Mouse (Mus musculus) kidney, postnatal 14 days (tissue): ENCODE measurements around the gene Gm45808.
"Not testable (repeated sequence)": the region's sequence is repeated elsewhere in the genome, so short reads cannot be mapped to it uniquely, and the experiment has no call there.

Source experiments
- DNase-seq: peaks from one replicate; pipeline ENCODE4 v3.0.0; 2022; ENCODE audit warnings: mixed read lengths

The Gm45808 gene

DNA sequence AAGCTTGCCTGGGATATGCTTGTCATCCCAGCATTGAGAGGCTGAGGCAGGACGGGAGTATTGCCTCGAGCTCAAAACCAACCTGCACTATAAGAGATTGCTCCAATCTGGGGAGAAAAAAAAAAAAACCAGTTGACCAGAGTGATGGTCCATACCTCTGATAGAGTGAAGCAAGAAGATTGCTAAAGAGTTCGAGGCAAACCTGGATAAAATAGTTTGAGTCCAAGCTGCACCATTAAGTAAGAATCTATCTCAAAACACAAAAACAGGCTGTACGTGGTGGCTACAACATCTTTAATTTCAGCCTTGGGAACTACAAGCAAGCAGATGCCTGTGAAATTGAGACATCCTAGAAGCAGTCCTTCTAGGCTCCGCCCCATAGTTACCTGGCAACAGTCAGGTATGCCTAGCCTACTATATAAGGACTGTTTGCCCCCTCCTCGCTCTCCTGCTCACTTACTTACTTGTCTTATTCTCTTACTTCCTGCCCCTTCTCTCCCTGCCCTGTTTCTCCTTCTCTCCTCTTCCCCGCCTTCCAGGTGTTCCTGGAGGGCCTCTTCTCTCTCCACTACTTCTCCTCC lies 19.4 kb downstream of the Gm45808 start:
- no peak for DNase-seq

GRCm38 (mm10) chr7:45466283-45467089 lies 20.1 kb downstream of the Gm45808 start, which contains the start of gene Bax:
Gene Bax (minus strand): TSS chr7:45466898.
- DNase-seq, result peak; percentile 97

DNA sequence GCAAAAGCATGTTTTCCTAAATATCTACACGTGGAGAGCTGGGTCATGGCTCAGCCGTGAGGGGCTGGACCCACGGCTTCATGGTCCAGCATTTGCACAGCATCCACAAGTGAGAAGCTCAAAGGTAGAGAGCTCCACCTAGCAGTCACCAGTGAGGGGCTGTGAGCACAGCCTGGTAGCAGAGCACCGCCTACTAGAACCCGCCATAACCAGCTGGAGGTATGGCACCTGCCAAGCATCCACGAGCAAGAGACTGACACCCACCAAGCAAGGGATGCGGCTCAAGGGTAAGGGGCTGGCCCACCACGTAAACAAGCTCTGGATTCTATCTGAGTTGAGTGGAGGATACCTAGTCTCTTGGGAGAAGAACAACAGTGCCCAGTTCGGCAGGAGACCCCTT lies 21.1 kb downstream of the Gm45808 start:
- DNase-seq, result peak; percentile 49

DNA sequence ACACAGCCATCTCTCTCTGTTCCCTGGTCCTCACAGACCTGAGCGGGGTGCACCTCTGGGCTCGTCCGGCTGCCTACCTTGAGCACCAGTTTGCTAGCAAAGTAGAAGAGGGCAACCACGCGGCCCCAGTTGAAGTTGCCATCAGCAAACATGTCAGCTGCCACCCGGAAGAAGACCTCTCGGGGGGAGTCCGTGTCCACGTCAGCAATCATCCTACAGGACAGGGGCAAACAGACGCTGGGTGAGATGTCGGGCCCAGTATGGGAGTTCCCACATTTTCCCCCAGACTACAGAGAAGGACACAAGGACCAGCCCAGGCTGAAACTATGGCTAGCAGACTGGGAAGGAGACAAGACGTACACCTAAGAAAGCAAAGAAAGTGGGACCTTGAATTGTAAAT lies 21.5 kb downstream of the Gm45808 start:
- no peak for DNase-seq

DNA sequence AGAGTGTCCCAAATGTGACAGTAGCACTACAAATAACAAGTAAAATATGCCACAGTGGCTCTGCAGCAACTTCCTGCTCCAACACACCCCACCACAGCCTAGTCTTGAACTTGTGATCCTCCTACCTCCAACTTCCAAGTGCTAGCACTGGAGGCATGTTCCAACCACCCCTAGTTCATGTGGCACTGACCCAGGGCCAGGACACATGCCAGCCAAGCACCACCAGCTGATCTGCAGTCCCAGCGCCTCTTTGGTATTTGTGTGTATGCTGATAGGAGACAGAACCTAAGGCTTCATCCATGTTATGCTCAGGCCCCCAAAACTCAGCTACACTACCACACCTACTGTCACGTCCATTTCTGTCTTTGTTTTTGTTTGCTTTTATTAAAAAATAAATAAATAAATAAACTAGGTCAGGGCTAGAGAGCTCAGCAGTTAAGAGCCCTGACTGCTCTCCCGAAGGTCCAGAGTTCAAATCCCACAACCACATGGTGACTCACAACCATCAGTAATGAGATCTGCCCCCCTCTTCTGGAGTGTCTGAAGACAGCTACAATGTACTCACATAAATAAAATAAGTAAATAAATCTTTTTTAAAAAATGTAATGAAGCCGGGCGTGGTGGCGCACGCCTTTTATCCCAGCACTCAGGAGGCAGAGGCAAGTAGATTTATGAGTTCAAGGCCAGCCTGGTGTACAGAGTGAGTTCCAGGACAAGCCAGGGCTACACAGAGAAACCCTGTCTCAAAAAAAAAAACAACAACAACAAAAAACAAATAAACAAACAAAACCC lies 22.4 kb downstream of the Gm45808 start:
- DNase-seq, result no peak

GRCm38 (mm10) chr7:45462868-45463267 lies 23.7 kb downstream of the Gm45808 start:
- not testable (repeated sequence) for DNase-seq

GRCm38 (mm10) chr7:45462325-45462724 lies 24.3 kb downstream of the Gm45808 start:
- no peak for DNase-seq

- no peak for DNase-seq
Observed at GRCm38 (mm10) chr7:45461781-45462180, 24.8 kb downstream of the Gm45808 start.

DNA sequence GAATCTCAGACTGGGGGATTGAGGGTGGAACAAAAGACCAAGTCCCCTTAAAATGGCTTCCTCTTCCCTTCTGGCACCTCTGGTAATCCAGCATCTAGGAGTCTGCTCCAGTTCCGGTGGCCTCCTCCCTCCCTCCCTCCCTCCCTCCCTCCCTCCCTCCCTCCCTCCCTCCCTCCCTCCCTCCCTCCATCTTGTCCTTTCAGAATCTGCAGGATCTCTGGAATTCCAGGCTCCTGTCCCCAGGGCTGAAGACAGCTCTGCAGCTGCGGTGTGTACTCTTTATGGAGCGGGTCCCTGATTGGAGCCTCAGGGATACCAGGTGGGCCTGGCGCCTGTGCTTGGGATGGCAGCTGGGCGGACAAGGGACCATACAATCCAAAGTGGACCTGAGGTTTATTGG lies 25.3 kb downstream of the Gm45808 start:
- peak; percentile 39 for DNase-seq

DNA sequence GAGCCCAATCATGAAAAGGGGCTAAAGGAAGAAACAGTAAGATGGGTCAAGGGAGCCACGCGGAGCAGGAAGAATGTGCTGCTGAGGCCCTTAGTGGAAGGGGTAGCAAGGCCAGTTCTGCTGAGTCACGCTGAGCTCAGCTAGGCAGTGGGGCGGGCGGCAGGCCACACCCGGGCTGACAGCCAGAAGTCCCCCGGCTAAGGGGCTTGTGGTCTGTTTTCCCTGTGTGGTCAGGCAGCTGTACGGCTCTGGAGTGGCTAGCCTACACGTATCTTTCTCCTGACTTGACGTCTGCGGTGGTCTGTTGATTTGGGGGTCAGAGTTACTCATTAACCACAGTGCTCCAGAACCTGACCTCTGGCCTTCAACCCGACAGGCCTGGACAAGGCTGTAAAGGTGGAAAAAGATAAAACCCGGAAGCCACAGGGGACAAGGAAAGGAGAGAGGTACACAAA lies 25.7 kb downstream of the Gm45808 start:
- DNase-seq, result peak; percentile 83

DNA sequence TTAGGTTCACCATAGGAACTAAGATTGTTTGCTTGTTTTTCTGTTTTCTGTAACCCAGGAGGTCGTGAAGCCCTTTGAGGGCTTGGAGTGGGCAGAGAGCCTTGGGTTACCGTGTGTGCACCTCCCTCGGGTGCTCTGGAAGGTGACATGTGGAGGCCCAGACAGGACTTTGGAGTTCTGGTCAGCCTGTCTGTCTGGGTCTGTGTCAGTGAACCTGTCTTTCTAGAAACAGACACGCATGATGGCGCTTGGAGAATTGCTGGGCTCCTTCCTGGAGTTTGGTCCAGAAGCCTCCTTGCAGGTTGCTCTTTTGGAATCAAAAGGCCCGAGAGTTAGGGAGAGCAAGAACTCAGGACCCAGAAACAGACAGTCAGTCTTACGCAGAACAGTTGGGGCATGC lies 26.2 kb downstream of the Gm45808 start:
- peak; percentile 70 for DNase-seq

DNA sequence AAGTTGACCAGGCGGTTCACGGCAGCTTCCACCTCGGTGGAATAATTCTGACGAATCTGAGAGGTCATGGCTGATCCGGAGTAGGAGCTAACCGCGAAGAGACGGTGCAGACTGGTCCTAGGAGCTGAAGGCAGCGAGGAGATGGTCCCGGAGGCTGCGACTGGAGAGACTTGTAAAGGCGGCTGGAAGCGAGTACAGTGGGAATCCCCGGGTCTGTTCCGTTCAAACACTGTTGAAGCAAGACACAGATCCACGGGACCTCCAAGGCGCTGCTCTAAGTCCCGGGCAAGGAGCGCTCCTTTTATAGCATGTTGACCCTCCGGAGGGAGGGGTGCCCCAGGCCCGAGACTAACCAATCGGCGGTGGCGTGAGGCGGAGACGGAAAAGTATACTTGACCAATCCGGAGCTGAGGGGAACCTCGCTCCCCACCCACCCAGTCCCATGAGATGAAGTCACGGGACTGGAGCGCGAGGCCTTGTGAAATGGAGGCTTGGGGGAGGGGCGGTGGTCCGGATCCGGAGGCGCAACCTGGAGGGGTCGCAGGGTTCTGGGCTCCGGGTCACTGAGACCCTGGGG lies 27.0 kb downstream of the Gm45808 start, which contains the start of gene Ftl1:
Gene Ftl1, minus strand, starts transcription at position 321 of the 577 bp plus-strand sequence.
- peak; percentile 98 for DNase-seq

- peak; percentile 90 for DNase-seq
Observed at GRCm38 (mm10) chr7:45458748-45459563, 27.7 kb downstream of the Gm45808 start.

- DNase-seq, result peak; percentile 77
Observed at GRCm38 (mm10) chr7:45457204-45458060, 29.2 kb downstream of the Gm45808 start.

GRCm38 (mm10) chr7:45456721-45457203 lies 29.8 kb downstream of the Gm45808 start:
- DNase-seq, result no peak

GRCm38 (mm10) chr7:45455932-45456696 lies 30.5 kb downstream of the Gm45808 start:
- no peak for DNase-seq

- no peak for DNase-seq
Observed at GRCm38 (mm10) chr7:45454971-45455370, 31.6 kb downstream of the Gm45808 start.

GRCm38 (mm10) chr7:45451344-45451982 lies 35.1 kb downstream of the Gm45808 start:
- DNase-seq, result peak; percentile 83

DNA sequence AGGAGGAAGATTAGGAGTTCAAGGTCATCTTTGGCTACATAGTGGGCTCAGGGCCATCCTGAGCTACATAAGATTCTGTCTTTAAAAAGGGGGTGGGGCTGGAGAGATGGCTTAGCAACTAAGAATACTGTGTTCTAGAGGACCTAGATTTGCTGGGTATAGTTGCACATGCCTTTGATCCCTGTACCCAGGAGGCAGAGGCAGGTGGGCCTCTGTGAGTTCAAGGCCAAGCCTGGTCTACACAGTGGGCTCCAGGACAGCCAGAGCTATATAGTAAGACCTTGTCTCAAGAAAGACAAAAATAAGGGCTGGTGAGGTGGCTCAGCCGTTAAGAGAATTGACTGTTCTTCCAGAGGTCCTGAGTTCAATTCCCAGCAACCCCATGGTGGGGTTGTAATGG lies 36.6 kb downstream of the Gm45808 start:
- no peak for DNase-seq
